Mouse (Mus musculus) neural tube, embryonic 11.5 days (tissue): Measurements from ENCODE around the gene Tgif1. TPM values are rescaled to one million over a fixed set of nuclear protein-coding genes. Genes with fewer than 3 reads are reported as not detected.
A peak's percentile ranks its signal among the peaks of the same experiment; 100 is the strongest.

Experiments
- ATAC-seq: fragments of 200-750 bp; cut with Nextera tagmentation; 2 replicates; pipeline ENCODE4 v1.8.0; 2017; ENCODE audit warnings: moderate number of reproducible peaks, mild to moderate bottlenecking, moderate TSS enrichment, moderate library complexity; ENCODE audit not compliant: insufficient read depth, low FRiP score, low TSS enrichment
- DNase-seq: peaks from one replicate; pipeline ENCODE4 v3.0.0-alpha.2; 2015; ENCODE audit warnings: low spot score
- H3K27ac ChIP-seq: fragments of 300-500 bp; sonication (generic); 2 replicates; pipeline ENCODE4 v1.5.1; 2014; ENCODE audit warnings: low read depth, mild to moderate bottlenecking, low read length
- H3K27me3 ChIP-seq: fragments of 300-500 bp; sonication (generic); 2 replicates; pipeline ENCODE4 v1.6.1; 2014; ENCODE audit warnings: mild to moderate bottlenecking, low read length, mixed read lengths; ENCODE audit not compliant: control insufficient read depth, insufficient read depth
- H3K36me3 ChIP-seq: fragments of 300-500 bp; sonication (generic); 2 replicates; pipeline ENCODE4 v1.6.1; 2014; ENCODE audit warnings: mild to moderate bottlenecking, low read length, moderate library complexity, mixed read lengths; ENCODE audit not compliant: control insufficient read depth, insufficient read depth
- H3K4me1 ChIP-seq: fragments of 300-500 bp; sonication (generic); 2 replicates; pipeline ENCODE4 v1.6.1; 2014; ENCODE audit warnings: low read length, mixed read lengths; ENCODE audit not compliant: control insufficient read depth, insufficient read depth
- H3K4me2 ChIP-seq: fragments of 300-500 bp; sonication (generic); 2 replicates; pipeline ENCODE4 v1.6.1; 2014; ENCODE audit warnings: low read depth, mild to moderate bottlenecking, moderate library complexity
- H3K4me3 ChIP-seq: fragments of 300-500 bp; sonication (generic); 2 replicates; pipeline ENCODE4 v1.5.1; 2014; ENCODE audit warnings: low read depth, low read length
- H3K9ac ChIP-seq: fragments of 300-500 bp; sonication (generic); 2 replicates; pipeline ENCODE4 v1.6.1; 2014; ENCODE audit warnings: mild to moderate bottlenecking, low read length
- H3K9me3 ChIP-seq: fragments of 300-500 bp; sonication (generic); 2 replicates; pipeline ENCODE4 v1.6.1; 2016; ENCODE audit warnings: low read length; ENCODE audit not compliant: control insufficient read depth
- WGBS: fragments of 180-500 bp; shearing (Covaris S2); extraction: QIAGEN DNeasy Blood & Tissue Kit; methylation state at CpG from one replicate; pipeline ENCODE4 v1.1.7; 2014; 5-methylcytosine and 5-hydroxymethylcytosine counted together
- microRNA counts: library from miRNA; unstranded; fragments of <30 nt; microRNA quantifications from one replicate; lab custom pipeline; 2015
- microRNA-seq: library from miRNA; unstranded; fragments of <30 nt; microRNA quantifications from one replicate; pipeline ENCODE4, GENCODE M21; 2016
- polyA plus RNA-seq: library from polyadenylated mRNA; unstranded; fragments of >200 nt; fragmentation: Nextera tagmentation; extraction: Ambion mirVana; gene quantifications from 2 replicates; pipeline ENCODE4 v1.2.1, GENCODE M21; 2014

Tgif1 gene
- polyA plus RNA-seq, 1 experiment from 2014 or later, result 66.2 TPM

DNA sequence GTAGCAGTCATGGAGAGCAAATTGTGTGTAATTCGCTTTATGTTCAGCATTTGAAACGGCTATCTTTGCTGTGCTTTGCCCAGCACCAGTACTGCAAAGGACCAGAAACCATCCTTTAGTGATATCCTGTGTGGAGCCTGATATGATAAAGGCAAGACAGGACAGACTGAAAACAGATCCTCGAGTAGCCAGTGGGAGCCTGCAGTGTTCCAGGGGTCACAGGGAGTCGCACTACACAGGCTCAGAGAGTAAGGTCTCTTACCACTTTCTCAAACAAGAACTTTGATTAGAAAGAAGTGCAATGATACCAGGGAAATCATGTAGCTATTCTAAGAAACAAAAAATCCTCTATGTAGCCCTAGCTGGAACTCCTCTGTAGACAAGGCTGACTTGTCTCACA, 58.1 kb downstream of the Tgif1 start:
- H3K36me3 ChIP-seq, result no peaks in the 10 kb centered on the region
- peaks cover 8% of the 10 kb centered on the region; the same call in 1 of the 2 replicates for H3K4me1 ChIP-seq
- DNase-seq (no peak), ATAC-seq (no peak)
- H3K27ac ChIP-seq, result no peak overlapping the region
- H3K9me3 ChIP-seq, result no peaks in the 10 kb centered on the region
- H3K4me3 ChIP-seq, result no peak overlapping the region
- H3K9ac ChIP-seq, result no peak overlapping the region
- no peaks in the 10 kb centered on the region for H3K27me3 ChIP-seq
- H3K4me2 ChIP-seq, result no peak overlapping the region
- WGBS, result 74% methylated on average over 4 of the region's 4 CpGs

DNA sequence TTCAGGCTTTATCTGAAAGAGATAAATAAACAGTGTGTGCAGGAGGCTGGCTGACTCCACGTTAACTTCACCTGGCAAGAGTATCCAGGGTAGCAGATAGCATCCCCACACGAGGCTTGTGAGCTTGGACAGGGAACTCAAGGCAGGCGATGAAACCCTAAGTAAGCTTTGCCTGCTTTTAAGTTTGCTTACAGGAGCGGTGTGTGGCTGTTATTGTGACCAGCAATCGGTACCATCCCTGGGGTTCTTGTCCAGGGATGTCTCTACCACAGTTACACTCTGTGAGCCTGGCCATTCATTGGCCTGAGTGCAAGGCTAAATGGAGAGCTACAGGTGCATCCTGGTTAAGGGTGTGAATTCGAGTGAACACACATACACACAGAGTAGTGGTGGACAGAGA, 58.6 kb downstream of the Tgif1 start:
- no peak for ATAC-seq
- Histone ChIP-seq H3K27me3 (no peaks in the 10 kb centered on the region), H3K36me3 (no peaks in the 10 kb centered on the region), H3K4me1 (peaks cover 8% of the 10 kb centered on the region; the same call in 1 of the 2 replicates), H3K4me2 (no peak overlapping the region), H3K9ac (no peak overlapping the region), H3K4me3 (no peak overlapping the region), H3K9me3 (no peaks in the 10 kb centered on the region), H3K27ac (peak overlapping the region; percentile 77)
- no peak for DNase-seq
- 57% methylated on average over 6 of the region's 6 CpGs for WGBS

DNA sequence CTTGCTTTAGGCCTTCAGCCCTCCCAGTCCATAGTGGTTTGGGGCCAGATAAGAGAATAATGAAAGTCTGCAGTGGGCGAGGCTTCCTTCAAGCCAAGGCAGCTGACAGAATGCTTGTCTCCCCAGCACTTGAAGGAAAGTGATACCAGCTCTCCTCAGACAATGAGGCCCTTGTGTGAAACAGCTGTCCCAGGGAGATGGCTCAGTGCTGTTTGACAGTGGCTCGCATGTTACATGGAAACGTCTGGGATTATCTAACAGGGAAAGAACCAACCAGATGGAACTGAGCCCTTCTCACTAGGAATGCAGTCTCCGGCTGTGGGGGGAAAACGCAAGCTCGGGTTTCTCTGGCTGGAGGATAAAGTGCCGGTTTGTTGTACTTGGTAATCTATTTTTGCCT, 59.1 kb downstream of the Tgif1 start:
- Histone ChIP-seq H3K4me1 (peaks cover 8% of the 10 kb centered on the region; the same call in 1 of the 2 replicates), H3K9me3 (no peaks in the 10 kb centered on the region), H3K4me2 (no peak overlapping the region), H3K9ac (no peak overlapping the region), H3K4me3 (no peak overlapping the region), H3K36me3 (no peaks in the 10 kb centered on the region), H3K27me3 (no peaks in the 10 kb centered on the region), H3K27ac (peak overlapping the region; percentile 77)
- peak; percentile 79 for ATAC-seq
- peak; percentile 64 for DNase-seq
- 14% methylated on average over 7 of the region's 7 CpGs for WGBS

MicroRNAs within 50 kb of the gene (microRNA counts, 519-probe panel; counts per million panel counts)
- 171 counts per million, percentile 57 among the panel's probes with 10 or more counts for microRNA mmu-miR-1195 (lab: Ali Mortazavi, UCI)

Small RNA genes lying within 50 kb of the gene (microRNA-seq; reads per million reads assigned to microRNA genes)
- not detected for gene Mir1195

Other genes starting within 250 kb of the Tgif1 start
- 4.7 and 6.9 TPM in 2 replicates for gene Myom1, start 149.1 kb upstream of the Tgif1 start, polyA plus RNA-seq
- gene Myl12a, start 149.3 kb upstream of the Tgif1 start, polyA plus RNA-seq, result 411 and 424 TPM in 2 replicates